Mouse (Mus musculus) midbrain, embryonic 15.5 days (tissue): ENCODE data around the gene Gsta4. TPM values are rescaled to one million over a fixed set of nuclear protein-coding genes. Genes with fewer than 3 reads are reported as not detected.
"Not testable (repeated sequence)": the region's sequence is repeated elsewhere in the genome, so short reads cannot be mapped to it uniquely, and the experiment has no call there.

Source experiments
- ATAC-seq: fragments of 200-750 bp; cut with Nextera tagmentation; replicated peaks from 2 replicates; pipeline ENCODE4 v1.8.0; 2017; ENCODE audit warnings: moderate TSS enrichment
- H3K27ac ChIP-seq: fragments of 300-500 bp; sonication (generic); 2 replicates; pipeline ENCODE4 v1.5.1; 2015; ENCODE audit warnings: mild to moderate bottlenecking, inconsistent platforms
- H3K27me3 ChIP-seq: fragments of 300-500 bp; sonication (generic); replicated peaks from 2 replicates; pipeline ENCODE4 v1.6.1; 2015; ENCODE audit warnings: inconsistent platforms
- H3K36me3 ChIP-seq: fragments of 300-500 bp; sonication (generic); replicated peaks from 2 replicates; pipeline ENCODE4 v1.6.1; 2015; ENCODE audit warnings: inconsistent platforms
- H3K4me1 ChIP-seq: fragments of 300-500 bp; sonication (generic); 2 replicates; pipeline ENCODE4 v1.6.1; 2015; ENCODE audit warnings: inconsistent platforms
- H3K4me2 ChIP-seq: fragments of 300-500 bp; sonication (generic); 2 replicates; pipeline ENCODE4 v1.6.1; 2015; ENCODE audit warnings: inconsistent platforms, mild to moderate bottlenecking, moderate library complexity
- H3K4me3 ChIP-seq: fragments of 300-500 bp; sonication (generic); 2 replicates; pipeline ENCODE4 v1.5.1; 2015; ENCODE audit warnings: mild to moderate bottlenecking, inconsistent platforms
- H3K9ac ChIP-seq: fragments of 300-500 bp; sonication (generic); 2 replicates; pipeline ENCODE4 v1.6.1; 2015; ENCODE audit warnings: mild to moderate bottlenecking, inconsistent platforms
- H3K9me3 ChIP-seq: fragments of 300-500 bp; sonication (generic); 2 replicates; pipeline ENCODE4 v1.6.1; 2016; ENCODE audit warnings: inconsistent platforms
- WGBS: fragments of 180-500 bp; shearing (Covaris S2); methylation state at CpG from one replicate; pipeline ENCODE4 v1.1.7; 2015; ENCODE audit warnings: mixed read lengths; 5-methylcytosine and 5-hydroxymethylcytosine counted together
- polyA plus RNA-seq: library from polyadenylated mRNA; unstranded; fragments of >200 nt; fragmentation: Nextera tagmentation; extraction: Ambion mirVana; gene quantifications from 2 replicates; pipeline ENCODE4 v1.2.1, GENCODE M21; 2015

The Gsta4 gene
- polyA plus RNA-seq, 1 experiment from 2014 or later = 15.7 TPM

DNA sequence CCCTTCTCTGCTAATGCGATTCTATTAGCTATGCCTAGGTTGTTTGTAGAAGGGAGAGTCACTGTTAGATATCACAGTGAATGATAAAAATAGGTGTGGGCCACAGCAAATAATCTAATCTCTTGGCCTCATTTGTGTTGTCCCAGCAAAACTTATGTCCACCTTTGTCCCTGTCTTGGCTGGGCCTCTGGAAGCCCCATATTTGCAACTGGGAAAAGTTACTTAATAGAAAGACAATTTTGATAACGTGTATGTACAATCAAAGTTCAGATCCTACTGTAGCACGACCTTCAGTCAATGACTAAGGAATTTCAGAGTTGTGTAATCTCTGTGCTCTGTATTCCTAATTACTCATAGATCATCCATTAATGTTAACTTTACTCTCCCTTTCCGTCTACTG is 34.5 kb downstream of the Gsta4 start:
- H3K9me3 ChIP-seq = no peaks in the 10 kb centered on the region
- H3K36me3 ChIP-seq = no peaks in the 10 kb centered on the region
- H3K4me3 ChIP-seq = no peak overlapping the region
- H3K9ac ChIP-seq = no peak overlapping the region
- H3K27me3 ChIP-seq = no peaks in the 10 kb centered on the region
- H3K4me2 ChIP-seq = no peak overlapping the region
- no peak overlapping the region for H3K27ac ChIP-seq
- no peaks in the 10 kb centered on the region for H3K4me1 ChIP-seq
- 82% methylated on average over 4 of the region's 4 CpGs for WGBS
- no peak for ATAC-seq

DNA sequence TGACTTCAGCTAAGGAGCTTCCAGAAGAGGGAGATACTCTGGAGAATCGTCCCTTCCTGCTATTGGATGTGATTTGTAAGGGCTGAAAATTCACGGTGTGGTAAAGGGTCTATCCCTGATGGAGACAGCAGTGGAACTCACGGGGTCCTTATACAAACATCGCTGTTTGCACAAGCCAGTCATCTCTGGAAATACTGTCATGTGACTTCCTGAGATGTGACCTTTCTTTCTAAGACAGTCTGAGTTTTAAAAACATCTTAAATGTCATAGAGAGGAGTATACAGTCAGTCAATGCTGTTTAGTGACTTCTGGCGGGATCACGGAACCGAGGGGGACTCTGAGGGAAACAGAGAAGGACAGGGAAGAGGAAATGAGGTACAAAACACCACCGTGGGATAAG is 40.0 kb downstream of the Gsta4 start:
- H3K4me1 ChIP-seq = no peaks in the 10 kb centered on the region
- H3K36me3 ChIP-seq = no peaks in the 10 kb centered on the region
- H3K9me3 ChIP-seq = no peaks in the 10 kb centered on the region
- H3K27ac ChIP-seq = no peak overlapping the region
- 78% methylated on average over 8 of the region's 8 CpGs for WGBS
- H3K9ac ChIP-seq = no peak overlapping the region
- ATAC-seq = no peak
- H3K4me3 ChIP-seq = no peak overlapping the region
- H3K27me3 ChIP-seq = no peaks in the 10 kb centered on the region
- H3K4me2 ChIP-seq = no peak overlapping the region

DNA sequence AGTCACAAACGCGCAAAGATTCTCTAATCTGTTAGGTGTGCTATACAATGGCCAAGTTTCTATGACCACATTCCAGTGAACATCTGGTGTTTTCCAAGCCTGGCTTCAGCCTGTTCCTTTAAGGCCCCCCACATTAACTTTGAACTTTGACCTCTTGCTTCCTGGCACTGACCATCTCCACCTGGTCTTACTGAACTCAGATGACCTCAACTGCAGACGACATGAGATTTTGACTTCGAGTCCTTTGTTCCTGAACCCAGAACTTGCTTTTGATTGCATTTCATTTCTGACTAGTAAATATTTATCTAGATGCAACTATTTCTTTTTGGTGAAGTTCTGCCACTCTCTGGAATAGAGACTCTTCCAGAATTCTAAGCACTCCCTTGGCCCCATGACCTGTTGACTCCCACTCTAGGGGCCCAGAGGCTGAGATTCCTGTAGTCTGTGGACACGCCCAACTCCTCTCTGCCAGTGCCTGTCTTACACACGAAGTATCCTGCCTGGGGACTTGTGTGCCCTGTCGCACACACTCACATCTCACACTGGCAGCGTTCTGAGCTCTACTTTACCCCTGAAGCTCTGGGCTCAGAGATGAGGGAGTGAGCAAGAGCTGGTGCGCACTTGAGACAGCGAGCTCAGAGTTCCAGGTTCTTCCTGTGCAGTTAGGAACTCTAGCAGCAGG is 40.8 kb downstream of the Gsta4 start:
- no peak overlapping the region for H3K4me2 ChIP-seq
- H3K36me3 ChIP-seq = no peaks in the 10 kb centered on the region
- H3K4me3 ChIP-seq = no peak overlapping the region
- no peak for ATAC-seq
- H3K4me1 ChIP-seq = no peaks in the 10 kb centered on the region
- H3K27ac ChIP-seq = no peak overlapping the region
- WGBS = 81% methylated on average over 10 of the region's 10 CpGs
- H3K27me3 ChIP-seq = no peaks in the 10 kb centered on the region
- no peaks in the 10 kb centered on the region for H3K9me3 ChIP-seq
- no peak overlapping the region for H3K9ac ChIP-seq

DNA sequence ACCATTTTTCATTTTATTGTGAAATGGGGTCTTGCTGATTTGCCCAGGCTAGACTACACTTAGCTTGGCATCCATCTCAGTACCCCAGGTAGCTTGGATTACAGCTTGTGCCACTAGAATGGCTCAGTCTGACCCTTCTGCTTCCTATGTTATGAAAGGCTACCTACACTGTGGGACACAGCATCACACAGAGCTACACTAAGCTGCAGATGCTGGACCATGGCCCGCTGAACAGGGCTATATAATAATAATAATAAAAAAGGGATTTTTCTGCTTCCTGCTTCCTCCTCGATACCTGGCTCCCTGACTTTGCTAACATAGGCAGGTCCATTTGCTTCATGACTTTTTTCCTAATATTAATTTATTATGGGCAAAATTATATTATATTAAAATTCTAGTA is 41.8 kb downstream of the Gsta4 start:
- H3K9ac ChIP-seq = no peak overlapping the region
- no peaks in the 10 kb centered on the region for H3K4me1 ChIP-seq
- no peak overlapping the region for H3K27ac ChIP-seq
- no peak overlapping the region for H3K4me2 ChIP-seq
- no peaks in the 10 kb centered on the region for H3K9me3 ChIP-seq
- H3K4me3 ChIP-seq = no peak overlapping the region
- 88% methylated on average over 2 of the region's 2 CpGs for WGBS
- H3K36me3 ChIP-seq = no peaks in the 10 kb centered on the region
- H3K27me3 ChIP-seq = no peaks in the 10 kb centered on the region
- no peak for ATAC-seq

DNA sequence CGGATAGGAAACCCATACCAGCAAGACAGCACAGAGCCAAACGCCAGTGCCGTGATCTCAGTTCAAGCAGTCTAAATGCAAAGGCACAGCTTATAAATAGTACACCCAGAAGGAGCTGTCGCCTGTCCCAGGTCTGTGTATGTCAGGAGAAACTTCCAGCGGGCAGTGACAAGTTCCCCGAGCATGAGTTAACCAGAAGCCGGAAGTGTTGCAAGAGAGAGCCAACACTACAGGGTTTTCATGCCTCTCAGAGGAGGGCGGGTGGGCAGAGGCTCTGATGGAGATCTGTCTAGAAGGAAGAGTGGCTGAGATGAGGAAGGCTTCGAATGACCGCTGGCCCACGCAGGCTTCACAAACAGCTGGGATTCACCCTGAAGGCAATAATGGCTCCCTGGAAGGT is 42.7 kb downstream of the Gsta4 start:
- WGBS = 85% methylated on average over 11 of the region's 11 CpGs
- H3K9ac ChIP-seq = no peak overlapping the region
- no peaks in the 10 kb centered on the region for H3K4me1 ChIP-seq
- H3K27ac ChIP-seq = no peak overlapping the region
- no peak overlapping the region for H3K4me3 ChIP-seq
- no peak overlapping the region for H3K4me2 ChIP-seq
- ATAC-seq = no peak
- no peaks in the 10 kb centered on the region for H3K36me3 ChIP-seq
- no peaks in the 10 kb centered on the region for H3K9me3 ChIP-seq
- H3K27me3 ChIP-seq = no peaks in the 10 kb centered on the region

DNA sequence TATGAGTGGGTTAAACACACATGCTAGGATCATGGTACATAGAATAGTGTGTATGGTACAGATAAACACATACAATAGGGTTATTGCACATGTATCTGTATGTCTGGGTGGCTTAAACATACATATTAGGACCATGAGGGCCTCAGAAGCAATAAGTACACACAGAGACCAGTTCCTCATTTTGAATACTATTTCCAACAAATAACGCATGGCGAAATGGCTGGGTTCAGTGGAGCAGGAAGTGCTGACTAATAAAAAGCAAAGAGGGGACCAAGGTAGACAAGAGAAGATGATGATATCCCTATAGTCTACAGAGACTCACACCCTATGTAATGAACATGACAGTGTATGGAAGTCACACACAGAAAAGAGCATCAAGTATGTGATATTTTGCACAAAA is 45.5 kb downstream of the Gsta4 start:
- Histone ChIP-seq H3K4me3 (no peak overlapping the region), H3K4me1 (no peaks in the 10 kb centered on the region), H3K27me3 (no peaks in the 10 kb centered on the region), H3K27ac (no peak overlapping the region), H3K4me2 (no peak overlapping the region), H3K36me3 (no peaks in the 10 kb centered on the region), H3K9me3 (no peaks in the 10 kb centered on the region), H3K9ac (no peak overlapping the region)
- 95% methylated on average over 2 of the region's 2 CpGs for WGBS
- no peak for ATAC-seq

DNA sequence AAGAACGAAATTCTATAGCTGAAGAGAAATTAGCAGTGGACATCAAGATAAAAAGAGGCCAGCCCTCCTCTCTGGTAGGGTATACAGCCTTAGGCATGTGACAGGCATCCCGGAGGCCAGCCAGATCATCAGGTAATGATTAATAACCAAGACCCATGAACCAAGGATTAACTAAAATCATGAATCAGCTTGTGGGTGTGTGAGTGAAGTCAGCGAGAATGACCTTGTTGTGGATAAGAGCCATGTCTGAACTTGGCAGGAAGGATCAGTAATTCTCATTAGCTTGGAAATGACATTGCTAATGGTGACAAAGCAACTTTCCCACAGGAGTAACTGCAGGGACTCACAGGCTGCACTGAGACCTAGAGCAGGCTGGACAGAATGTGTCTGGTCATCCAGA is 47.1 kb downstream of the Gsta4 start:
- H3K4me1 ChIP-seq, H3K9me3 ChIP-seq, H3K27ac ChIP-seq, H3K4me3 ChIP-seq, H3K4me2 ChIP-seq, H3K27me3 ChIP-seq, H3K36me3 ChIP-seq, H3K9ac ChIP-seq, ATAC-seq: not testable (repeated sequence)
- 83% methylated on average over 3 of the region's 3 CpGs for WGBS

DNA sequence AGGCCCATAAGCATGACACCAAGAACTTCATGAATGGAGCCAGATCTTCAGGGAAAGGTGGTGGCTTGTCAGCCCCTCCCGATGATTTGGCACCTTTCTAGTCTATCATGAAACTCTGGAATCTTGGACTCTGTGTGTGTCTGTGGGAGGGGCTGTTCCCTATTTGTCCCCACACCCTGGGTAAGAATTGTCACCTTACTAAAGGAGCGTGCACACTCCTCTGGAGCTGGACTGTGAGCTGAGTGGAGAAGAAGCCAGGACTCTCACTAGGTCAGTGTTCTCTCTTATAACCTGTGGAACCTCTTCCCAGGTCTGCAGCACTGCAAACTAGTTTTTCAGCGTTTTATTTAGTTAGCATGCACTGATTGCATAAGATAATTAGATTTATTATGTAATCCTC is 47.9 kb downstream of the Gsta4 start, which contains the start of gene Gsta1:
Gsta1 (plus strand) TSS at position 196 of the 400 bp plus-strand sequence.
- ATAC-seq = not testable (repeated sequence)

DNA sequence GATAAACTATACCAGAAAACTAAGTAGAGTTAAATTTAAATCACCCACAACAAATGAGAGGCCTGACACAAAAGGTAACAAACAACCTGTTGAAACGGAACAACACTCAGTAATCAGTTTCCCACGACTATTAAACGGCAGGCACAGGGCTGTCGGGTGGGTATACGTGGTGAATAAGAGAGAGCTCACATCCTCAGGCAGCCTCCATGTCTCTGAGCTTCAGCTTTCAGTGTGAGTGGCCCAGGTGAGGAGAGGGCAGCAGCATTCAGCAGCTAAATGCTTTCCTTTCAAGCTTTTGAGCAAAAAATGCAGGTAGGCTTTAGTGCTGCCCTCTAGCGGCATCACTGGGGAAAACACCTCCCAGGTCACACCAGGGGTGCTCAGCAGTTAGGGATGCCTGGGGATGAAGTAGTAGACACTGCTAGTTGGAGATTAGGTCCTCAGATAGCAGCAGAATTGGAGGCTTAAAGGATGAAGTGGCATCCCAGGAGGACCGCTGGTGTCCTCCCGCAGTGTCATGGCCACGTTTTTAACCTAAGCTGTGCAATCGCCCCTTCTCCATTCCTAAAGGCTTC is 50.6 kb downstream of the Gsta4 start:
- not testable (repeated sequence) for H3K27ac ChIP-seq, H3K36me3 ChIP-seq, H3K4me3 ChIP-seq, H3K9ac ChIP-seq, ATAC-seq, H3K9me3 ChIP-seq, H3K4me1 ChIP-seq, H3K27me3 ChIP-seq, H3K4me2 ChIP-seq
- no CpG with 5 or more reads among the region's 10 CpGs for WGBS

More for the DNA sequence above, 47.9 kb downstream of the Gsta4 start, which contains the start of gene Gsta1:
- H3K27me3 ChIP-seq, H3K36me3 ChIP-seq, H3K4me3 ChIP-seq, H3K4me1 ChIP-seq, H3K9ac ChIP-seq, H3K27ac ChIP-seq, H3K4me2 ChIP-seq, H3K9me3 ChIP-seq: not testable (repeated sequence)
- 98% methylated on average over 3 of the region's 3 CpGs for WGBS

DNA sequence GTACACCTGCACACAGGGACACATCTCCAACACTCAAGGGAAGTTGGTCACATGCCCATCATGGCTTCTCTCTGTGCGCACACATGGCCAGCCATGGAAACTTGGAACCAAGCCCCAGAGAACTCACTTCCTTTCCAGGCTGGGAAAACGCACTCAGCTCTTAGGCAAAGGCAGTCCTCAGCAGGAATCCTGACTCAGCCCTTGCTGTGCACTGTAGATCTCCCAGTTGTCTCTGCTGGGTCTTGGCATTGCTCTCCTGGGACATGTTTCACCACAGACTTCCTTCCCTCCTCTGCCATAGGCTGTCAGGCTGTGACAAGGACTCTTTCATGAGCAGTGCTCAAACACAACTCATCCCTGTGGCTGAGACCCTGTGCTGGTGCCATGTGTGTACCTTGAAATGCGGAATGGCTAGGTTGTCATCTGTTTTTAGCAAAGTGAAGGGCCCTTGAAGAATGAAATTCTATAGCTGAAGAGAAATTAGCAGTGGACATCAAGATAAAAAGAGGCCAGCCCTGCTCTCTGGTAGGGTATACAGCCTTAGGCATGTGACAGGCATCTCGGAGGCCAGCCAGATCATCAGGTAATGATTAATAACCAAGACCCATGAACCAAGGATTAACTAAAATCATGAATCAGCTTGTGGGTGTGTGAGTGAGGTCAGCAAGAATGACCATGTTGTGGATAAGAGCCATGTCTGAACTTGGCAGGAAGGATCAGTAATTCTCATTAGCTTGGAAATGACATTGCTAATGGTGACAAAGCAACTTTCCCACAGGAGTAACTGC is 73.3 kb downstream of the Gsta4 start:
- H3K27me3 ChIP-seq, ATAC-seq, H3K4me3 ChIP-seq, H3K4me2 ChIP-seq, H3K4me1 ChIP-seq, H3K9me3 ChIP-seq, H3K36me3 ChIP-seq, H3K27ac ChIP-seq, H3K9ac ChIP-seq: not testable (repeated sequence)
- WGBS = 86% methylated on average over 4 of the region's 4 CpGs

DNA sequence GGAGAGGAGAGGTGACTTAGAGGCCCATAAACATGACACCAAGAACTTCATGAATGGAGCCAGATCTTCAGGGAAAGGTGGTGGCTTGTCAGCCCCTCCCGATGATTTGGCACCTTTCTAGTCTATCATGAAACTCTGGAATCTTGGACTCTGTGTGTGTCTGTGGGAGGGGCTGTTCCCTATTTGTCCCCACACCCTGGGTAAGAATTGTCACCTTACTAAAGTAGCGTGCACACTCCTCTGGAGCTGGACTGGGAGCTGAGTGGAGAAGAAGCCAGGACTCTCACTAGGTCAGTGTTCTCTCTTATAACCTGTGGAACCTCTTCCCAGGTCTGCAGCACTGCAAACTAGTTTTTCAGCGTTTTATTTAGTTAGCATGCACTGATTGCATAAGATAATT is 74.3 kb downstream of the Gsta4 start, which contains the start of gene Gm3776:
Gm3776 (plus strand) TSS at position 216 of the 400 bp plus-strand sequence.
- not testable (repeated sequence) for ATAC-seq, H3K27ac ChIP-seq, H3K4me2 ChIP-seq, H3K27me3 ChIP-seq, H3K9me3 ChIP-seq, H3K36me3 ChIP-seq, H3K4me1 ChIP-seq, H3K4me3 ChIP-seq, H3K9ac ChIP-seq
- 92% methylated on average over 1 of the region's 3 CpGs for WGBS
